Mouse (Mus musculus) midbrain, postnatal 0 days (tissue): Measurements from ENCODE around the gene Ank2. TPM values are rescaled to one million over a fixed set of nuclear protein-coding genes. Genes with fewer than 3 reads are reported as not detected.

Source experiments
- ATAC-seq: fragments of 200-750 bp; cut with Nextera tagmentation; 2 replicates; pipeline ENCODE4 v1.8.0; 2017; ENCODE audit warnings: moderate number of reproducible peaks, mild to moderate bottlenecking, moderate TSS enrichment, moderate library complexity; ENCODE audit not compliant: low FRiP score
- DNase-seq: peaks from one replicate; pipeline ENCODE4 v3.0.0-alpha.2; 2015; ENCODE audit warnings: low spot score
- H3K27ac ChIP-seq: fragments of 300-500 bp; sonication (generic); 2 replicates; pipeline ENCODE4 v1.5.1; 2014; ENCODE audit warnings: low read depth, mild to moderate bottlenecking, low read length, mixed read lengths
- H3K27me3 ChIP-seq: fragments of 300-500 bp; sonication (generic); 2 replicates; pipeline ENCODE4 v1.6.1; 2014; ENCODE audit warnings: low read length, control low read depth, mixed read lengths; ENCODE audit not compliant: insufficient read depth
- H3K36me3 ChIP-seq: fragments of 300-500 bp; sonication (generic); 2 replicates; pipeline ENCODE4 v1.6.1; 2014; ENCODE audit warnings: low read length, control low read depth, mixed read lengths; ENCODE audit not compliant: insufficient read depth
- H3K4me1 ChIP-seq: fragments of 300-500 bp; sonication (generic); 2 replicates; pipeline ENCODE4 v1.6.1; 2014; ENCODE audit warnings: mild to moderate bottlenecking, control low read depth, antibody characterized with exemption, low read length, mixed read lengths; ENCODE audit not compliant: insufficient read depth
- H3K4me2 ChIP-seq: fragments of 300-500 bp; sonication (generic); 2 replicates; pipeline ENCODE4 v1.6.1; 2014; ENCODE audit warnings: low read depth, mild to moderate bottlenecking, low read length, mixed read lengths; ENCODE audit not compliant: poor library complexity, severe bottlenecking
- H3K4me3 ChIP-seq: fragments of 300-500 bp; sonication (generic); 2 replicates; pipeline ENCODE4 v1.5.1; 2014; ENCODE audit warnings: low read depth, mild to moderate bottlenecking, low read length, moderate library complexity
- H3K9ac ChIP-seq: fragments of 300-500 bp; sonication (generic); replicated peaks from 2 replicates; pipeline ENCODE4 v1.6.1; 2014; ENCODE audit warnings: mild to moderate bottlenecking, low read length, moderate library complexity, mixed read lengths; ENCODE audit not compliant: poor library complexity, severe bottlenecking
- H3K9me3 ChIP-seq: fragments of 300-500 bp; sonication (generic); 2 replicates; pipeline ENCODE4 v1.6.1; 2016; ENCODE audit warnings: low read length, control low read depth
- CTCF ChIP-seq: IDR thresholded peaks from 2 replicates; pipeline ENCODE4 v1.5.1; 2016; ENCODE audit warnings: antibody characterized with exemption, mild to moderate bottlenecking
- WGBS: fragments of 180-500 bp; shearing (Covaris S2); extraction: QIAGEN DNeasy Blood & Tissue Kit; methylation state at CpG from one replicate; pipeline ENCODE4 v1.1.7; 2014; 5-methylcytosine and 5-hydroxymethylcytosine counted together
- polyA plus RNA-seq: library from polyadenylated mRNA; unstranded; fragments of >200 nt; fragmentation: Nextera tagmentation; extraction: Ambion mirVana; gene quantifications from 2 replicates; pipeline ENCODE4 v1.2.1, GENCODE M21; 2015
- total RNA-seq: library from RNA; depleted of rRNA; stranded (reverse); fragments of >200 nt; gene quantifications from 2 replicates; pipeline ENCODE4 v1.2.3, GENCODE M21; 2014

Ank2 gene
- total and polyA plus RNA-seq, 2 experiments from 2014 or later: 200 to 623 TPM

DNA sequence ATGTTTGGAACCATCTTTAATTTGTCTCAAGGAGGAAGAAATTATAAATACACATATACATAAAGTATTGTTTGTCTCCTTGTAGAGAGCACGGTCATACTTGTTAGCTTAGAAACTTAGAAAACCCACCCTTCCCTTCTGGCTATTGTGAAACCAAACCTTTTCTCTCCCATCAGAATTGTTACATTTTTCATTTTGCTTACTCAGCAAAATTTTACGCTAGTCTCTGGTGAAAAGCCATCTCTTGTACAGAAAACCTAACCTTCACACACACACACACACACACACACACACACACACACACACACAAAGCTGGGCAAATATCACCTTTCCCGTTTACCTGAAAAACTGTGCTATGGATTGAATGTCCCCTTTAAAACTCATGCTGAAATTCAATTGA, 217.8 kb downstream of the Ank2 start:
- H3K4me1 ChIP-seq: no peaks in the 10 kb centered on the region
- ATAC-seq (no peak), DNase-seq (no peak)
- H3K27ac ChIP-seq: no peak overlapping the region
- no peak overlapping the region for H3K4me3 ChIP-seq
- 77% methylated on average over 3 of the region's 3 CpGs for WGBS
- no peaks in the 10 kb centered on the region for H3K36me3 ChIP-seq
- H3K9me3 ChIP-seq: no peaks in the 10 kb centered on the region
- H3K4me2 ChIP-seq: no peak overlapping the region
- no peaks in the 10 kb centered on the region for H3K27me3 ChIP-seq
- no peak for TF ChIP-seq CTCF
- H3K9ac ChIP-seq: no peak overlapping the region

DNA sequence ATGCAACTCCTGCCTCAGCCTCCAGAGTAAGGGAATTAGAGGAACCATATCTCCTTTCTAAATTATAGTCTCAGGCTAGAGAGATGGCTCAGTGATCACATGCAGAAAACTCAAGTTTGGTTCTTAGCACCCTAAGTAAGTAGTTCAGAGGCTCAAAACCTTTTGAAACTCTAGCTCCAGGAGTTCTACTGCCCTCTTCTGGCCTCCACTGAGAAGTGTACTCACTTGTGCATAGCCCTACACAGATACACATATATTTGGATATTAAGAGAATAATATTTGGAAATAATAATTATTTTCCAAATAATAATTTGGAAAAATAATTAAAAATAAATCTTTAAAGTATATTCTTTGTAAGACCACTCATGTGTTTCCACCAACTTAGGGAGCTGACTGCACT, 218.8 kb downstream of the Ank2 start:
- Histone ChIP-seq H3K9ac (no peak overlapping the region), H3K27me3 (no peaks in the 10 kb centered on the region), H3K9me3 (no peaks in the 10 kb centered on the region), H3K4me1 (no peaks in the 10 kb centered on the region), H3K36me3 (no peaks in the 10 kb centered on the region), H3K27ac (no peak overlapping the region), H3K4me3 (no peak overlapping the region), H3K4me2 (no peak overlapping the region)
- TF ChIP-seq CTCF: no peak; the same call in 1 of the 2 replicates
- no peak for ATAC-seq
- DNase-seq: no peak

DNA sequence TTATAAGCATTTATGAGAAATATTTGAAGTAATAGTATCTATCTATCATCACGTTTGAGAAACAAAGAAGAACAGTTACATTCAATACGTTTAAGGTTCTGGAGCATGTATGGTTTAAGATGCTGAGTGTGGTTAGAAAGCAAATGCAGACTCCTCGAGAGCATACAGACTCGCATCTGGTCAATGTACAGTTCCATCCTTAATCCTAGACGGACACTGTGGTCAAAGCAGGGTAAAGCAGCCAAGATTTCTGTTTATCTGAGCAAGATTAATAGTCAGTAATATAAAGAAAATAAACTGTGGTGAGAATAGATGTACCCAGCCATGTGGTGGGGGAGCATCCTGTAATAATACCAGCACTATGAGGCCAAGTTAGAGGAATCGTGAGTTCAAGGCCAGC, 223.2 kb downstream of the Ank2 start:
- no peak for TF ChIP-seq CTCF
- no peak overlapping the region for H3K9ac ChIP-seq
- DNase-seq (no peak), ATAC-seq (no peak)
- no peak overlapping the region for H3K4me3 ChIP-seq
- H3K36me3 ChIP-seq: no peaks in the 10 kb centered on the region
- 83% methylated on average over 6 of the region's 6 CpGs for WGBS
- no peak overlapping the region for H3K4me2 ChIP-seq
- H3K27me3 ChIP-seq: no peaks in the 10 kb centered on the region
- H3K4me1 ChIP-seq: no peaks in the 10 kb centered on the region
- H3K9me3 ChIP-seq: no peaks in the 10 kb centered on the region
- no peak overlapping the region for H3K27ac ChIP-seq

DNA sequence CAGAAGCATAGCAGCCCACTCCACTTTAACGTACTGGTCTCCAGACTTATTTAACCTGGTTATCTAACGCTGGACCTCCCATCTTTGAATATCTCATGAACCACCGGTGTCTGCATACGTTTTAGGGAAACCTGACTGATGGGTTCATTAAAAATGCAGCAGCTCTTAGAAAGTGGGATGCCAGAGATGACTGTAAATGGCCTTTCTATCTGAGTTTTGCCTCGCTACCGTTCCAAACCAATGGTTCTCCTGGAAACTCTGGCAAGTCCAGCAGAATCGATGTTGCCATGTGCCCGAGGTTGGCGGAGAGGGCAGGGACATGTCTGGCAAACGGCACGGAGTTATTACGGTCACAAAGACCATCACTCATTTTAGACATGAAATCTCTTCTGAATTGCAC, 226.3 kb downstream of the Ank2 start:
- ATAC-seq: no peak
- Histone ChIP-seq H3K27ac (no peak overlapping the region), H3K36me3 (no peaks in the 10 kb centered on the region), H3K4me2 (no peak overlapping the region), H3K4me3 (no peak overlapping the region), H3K4me1 (peaks cover 6% of the 10 kb centered on the region; the same call in 1 of the 2 replicates), H3K9ac (no peak overlapping the region), H3K9me3 (no peaks in the 10 kb centered on the region), H3K27me3 (no peaks in the 10 kb centered on the region)
- no peak for DNase-seq
- 50% methylated on average over 12 of the region's 12 CpGs for WGBS
- TF ChIP-seq CTCF: no peak

DNA sequence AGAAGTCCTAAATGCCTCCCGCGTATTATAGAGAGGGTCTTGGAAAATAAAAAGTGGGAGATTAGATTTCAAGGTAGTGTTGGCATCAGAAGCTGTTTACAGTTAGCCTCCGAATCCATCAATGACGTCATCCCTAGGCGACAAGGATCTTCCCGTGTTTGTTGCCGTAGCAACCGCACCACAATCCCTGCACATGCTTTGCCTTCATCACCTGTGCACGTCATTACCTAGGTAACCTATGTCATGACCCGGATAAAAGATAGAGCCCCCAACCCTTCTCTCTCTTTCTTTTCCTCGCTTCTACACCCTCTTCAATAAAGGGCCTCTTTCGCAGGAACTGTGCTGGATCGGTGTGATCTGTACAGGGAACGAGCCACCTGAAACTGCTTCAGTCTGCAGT, 229.5 kb downstream of the Ank2 start:
- H3K9ac ChIP-seq: no peak overlapping the region
- WGBS: 74% methylated on average over 14 of the region's 14 CpGs
- no peak overlapping the region for H3K4me3 ChIP-seq
- no peaks in the 10 kb centered on the region for H3K36me3 ChIP-seq
- H3K27ac ChIP-seq: no peak overlapping the region
- H3K9me3 ChIP-seq: no peaks in the 10 kb centered on the region
- ATAC-seq (no peak), DNase-seq (peak; percentile 31)
- no peak overlapping the region for H3K4me2 ChIP-seq
- H3K27me3 ChIP-seq: no peaks in the 10 kb centered on the region
- TF ChIP-seq CTCF: no peak
- H3K4me1 ChIP-seq: peaks cover 10% of the 10 kb centered on the region; the same call in 1 of the 2 replicates

DNA sequence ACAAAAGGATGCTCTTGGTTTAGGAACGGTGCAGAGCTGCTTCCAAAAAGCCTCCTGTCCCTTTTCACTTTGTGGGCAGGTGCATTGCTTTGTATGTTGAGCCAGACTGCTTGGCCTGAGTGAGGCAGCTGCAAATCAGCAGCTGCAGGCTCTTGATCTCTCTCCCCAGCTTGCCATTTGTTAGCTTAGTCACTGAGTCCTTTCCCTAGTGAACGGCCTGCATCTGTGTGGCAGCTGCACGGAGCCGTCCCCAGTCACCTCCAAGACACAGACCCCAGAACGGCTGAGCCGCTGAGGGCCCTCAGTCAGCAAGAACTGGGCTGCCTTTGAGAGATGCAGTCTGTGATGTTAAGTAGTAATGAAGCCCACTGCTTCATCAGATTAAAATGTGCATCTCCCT, 231.3 kb downstream of the Ank2 start:
- Histone ChIP-seq H3K27me3 (no peaks in the 10 kb centered on the region), H3K4me1 (peaks cover 10% of the 10 kb centered on the region; the same call in 1 of the 2 replicates), H3K36me3 (no peaks in the 10 kb centered on the region), H3K9ac (peak overlapping the region; percentile 24; the same call in 1 of the 2 replicates), H3K4me2 (no peak overlapping the region), H3K27ac (no peak overlapping the region), H3K4me3 (no peak overlapping the region), H3K9me3 (no peaks in the 10 kb centered on the region)
- no peak for TF ChIP-seq CTCF
- WGBS: 12% methylated on average over 6 of the region's 6 CpGs
- no peak for ATAC-seq
- DNase-seq: peak; percentile 53
